Mouse (Mus musculus) liver, postnatal 0 days (tissue): Measurements from ENCODE around the gene Klhl3.

Experiments used
- CTCF ChIP-seq: sonication (generic); IDR thresholded peaks from 2 replicates; pipeline ENCODE4 v1.5.1; 2016; ENCODE audit warnings: antibody characterized with exemption, low read depth
- EP300 ChIP-seq: IDR thresholded peaks from 2 replicates; pipeline ENCODE4 v1.6.1; 2016; ENCODE audit warnings: antibody characterized with exemption, low read depth, mild to moderate bottlenecking

GRCm38 (mm10) chr13:58149033-58149558 lies 35.7 kb upstream of the Klhl3 start:
- TF ChIP-seq CTCF: peak; percentile 73
- TF ChIP-seq EP300: no peak
